Mouse (Mus musculus): ENCODE data around the gene Megf8.
A peak's percentile ranks its signal among the peaks of the same experiment; 100 is the strongest.

The Megf8 gene

DNA sequence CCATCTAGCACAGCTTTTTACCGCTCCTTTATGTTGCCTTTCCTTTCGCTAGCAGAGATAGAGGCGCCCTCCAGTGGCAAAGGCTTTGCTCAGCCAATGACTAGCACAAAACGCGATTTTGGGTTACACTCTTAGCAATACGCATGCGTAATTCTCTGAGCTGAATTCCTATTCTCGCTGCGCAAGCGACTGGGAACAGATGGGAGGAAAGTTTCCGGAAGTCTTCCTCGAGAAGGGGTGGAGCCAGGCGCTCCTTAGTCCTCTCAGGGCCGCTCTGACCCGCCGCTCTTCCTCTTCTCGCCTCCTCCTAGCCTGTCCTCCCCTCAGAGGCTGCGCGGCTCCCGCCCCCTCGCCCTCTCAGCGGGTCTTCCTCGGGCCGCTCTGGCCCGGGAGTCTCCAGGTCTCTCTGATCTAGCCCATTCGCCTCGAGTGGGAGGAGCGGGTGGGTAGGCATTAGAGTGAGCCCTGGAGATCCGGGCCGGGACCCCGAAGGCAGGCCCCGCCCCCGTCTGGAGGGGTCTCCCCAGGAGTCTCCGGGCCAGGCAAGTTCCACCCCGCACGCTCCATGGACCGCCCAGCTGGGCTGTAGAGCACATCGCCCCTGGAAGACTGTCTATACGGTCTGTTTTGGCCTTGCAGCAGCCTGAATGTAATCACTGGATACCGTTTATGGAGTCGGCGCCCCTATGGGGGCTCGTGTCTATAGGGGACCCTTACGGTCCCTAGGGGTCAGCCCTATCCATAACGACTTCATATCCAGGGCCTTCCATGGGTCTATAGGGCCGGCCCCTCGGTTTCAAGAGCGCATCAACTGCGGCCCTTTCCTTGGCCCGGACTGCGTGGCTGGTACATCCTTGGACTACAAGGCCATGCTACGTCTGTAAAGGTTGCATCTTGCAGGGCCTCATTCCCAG, at the start of gene Megf8:
Megf8 (plus strand) TSS at position 633 of the 914 bp plus-strand sequence.
- peak; percentile 98 for DNase-seq (ENCODE audit: low read depth)

DNA sequence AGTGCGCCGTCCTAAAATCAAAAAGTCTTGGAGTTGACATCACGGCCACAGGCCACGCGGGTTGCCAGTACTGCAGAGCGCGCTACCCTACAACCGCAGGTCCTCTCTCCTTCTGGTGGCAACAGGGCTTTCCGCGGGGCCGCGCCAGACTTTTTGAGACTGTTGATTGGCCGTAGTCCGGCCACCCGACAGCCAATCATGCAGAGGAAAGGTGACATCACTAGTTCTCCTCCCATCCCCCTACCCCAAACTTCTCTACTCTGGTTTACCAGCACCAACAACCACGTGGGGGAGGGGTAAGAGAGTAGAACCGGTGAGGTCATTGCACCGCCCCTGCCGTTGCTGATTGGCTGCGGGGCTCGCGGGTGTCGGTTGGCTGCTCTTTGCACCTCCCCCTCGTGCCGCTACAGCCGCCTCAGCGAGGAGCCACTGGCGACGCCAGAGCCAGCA, 49.6 kb upstream of the Megf8 start, which contains the start of gene Cic:
Cic (plus strand) TSS at position 404 of the 450 bp plus-strand sequence.
- DNase-seq (ENCODE audit: low read depth) = peak; percentile 99

DNA sequence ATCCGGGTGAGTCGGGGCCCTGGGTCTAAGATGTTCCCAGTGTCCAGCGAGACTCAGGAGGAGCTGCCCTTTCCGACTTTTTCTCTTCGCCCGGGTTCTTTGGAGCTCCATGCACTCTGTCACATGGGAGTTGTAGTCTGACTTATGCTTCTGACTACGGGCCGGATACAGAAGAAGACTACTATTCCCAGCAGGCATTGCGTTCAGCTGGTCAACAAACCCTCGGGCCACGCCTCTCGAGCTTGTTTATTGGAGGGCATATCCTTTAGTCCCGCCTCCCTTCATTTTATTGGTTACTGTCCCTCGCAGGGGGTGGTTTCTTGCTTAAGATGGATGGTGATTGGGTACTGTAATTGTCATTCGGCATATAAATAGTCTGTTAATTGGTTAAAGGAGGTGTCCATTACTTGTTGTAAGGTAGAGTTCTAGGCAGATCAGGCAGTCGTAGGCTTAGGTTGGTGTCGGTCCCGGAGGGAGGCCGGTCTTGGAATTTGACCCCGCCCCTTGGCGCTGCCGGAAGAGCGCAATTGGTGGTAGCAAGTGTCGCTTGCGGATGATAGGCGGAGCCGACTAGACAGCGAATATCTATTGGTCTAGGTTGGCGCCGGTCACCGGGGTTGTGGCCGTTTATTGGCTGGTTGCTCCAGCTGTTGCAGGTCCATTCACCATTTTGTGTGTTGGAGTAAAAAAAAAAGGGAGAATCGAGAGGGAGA, 49.1 kb upstream of the Megf8 start:
- peak; percentile 99 for DNase-seq (ENCODE audit: low read depth)

DNA sequence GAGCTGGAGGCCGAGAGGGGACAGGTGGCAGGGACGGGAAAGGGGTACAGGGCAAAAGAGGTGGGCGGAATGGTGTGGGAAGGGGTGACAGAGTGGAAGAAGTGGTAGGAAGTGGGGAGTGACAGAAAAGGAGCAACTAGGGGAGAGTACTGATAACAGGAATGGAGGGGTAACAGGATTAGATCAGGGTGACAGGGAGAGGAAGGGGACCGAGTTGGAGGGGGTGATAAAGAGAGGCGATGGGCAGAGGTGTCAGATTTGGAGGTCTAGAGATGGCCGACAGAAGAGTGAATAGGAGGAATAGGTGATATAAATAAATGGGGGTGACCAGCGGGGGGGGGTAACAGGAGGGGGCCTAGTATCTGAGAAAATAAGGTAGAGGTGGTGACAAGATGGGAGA, 48.4 kb upstream of the Megf8 start:
- no peak for DNase-seq (ENCODE audit: low read depth)

DNA sequence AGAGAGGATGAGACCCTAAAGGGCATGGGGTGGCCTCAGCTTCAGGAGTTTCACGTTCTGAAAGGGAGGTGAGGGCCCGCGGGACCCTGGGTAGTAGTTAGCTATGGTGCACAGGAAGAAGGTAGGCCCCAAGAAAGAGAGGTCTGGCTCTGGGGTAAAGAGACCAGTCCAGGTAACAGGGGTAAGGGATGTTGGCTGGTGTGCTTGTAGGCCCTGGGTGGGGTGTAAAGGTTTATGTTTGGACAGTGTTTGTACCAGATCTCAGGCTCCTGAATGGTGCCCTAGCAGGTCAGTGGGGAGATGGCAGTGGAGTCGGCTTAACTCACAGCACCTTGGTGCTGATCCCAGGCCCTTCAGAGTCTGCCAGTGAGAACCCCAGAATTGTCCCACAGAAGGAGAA, 47.9 kb upstream of the Megf8 start:
- no peak for DNase-seq (ENCODE audit: low read depth)

DNA sequence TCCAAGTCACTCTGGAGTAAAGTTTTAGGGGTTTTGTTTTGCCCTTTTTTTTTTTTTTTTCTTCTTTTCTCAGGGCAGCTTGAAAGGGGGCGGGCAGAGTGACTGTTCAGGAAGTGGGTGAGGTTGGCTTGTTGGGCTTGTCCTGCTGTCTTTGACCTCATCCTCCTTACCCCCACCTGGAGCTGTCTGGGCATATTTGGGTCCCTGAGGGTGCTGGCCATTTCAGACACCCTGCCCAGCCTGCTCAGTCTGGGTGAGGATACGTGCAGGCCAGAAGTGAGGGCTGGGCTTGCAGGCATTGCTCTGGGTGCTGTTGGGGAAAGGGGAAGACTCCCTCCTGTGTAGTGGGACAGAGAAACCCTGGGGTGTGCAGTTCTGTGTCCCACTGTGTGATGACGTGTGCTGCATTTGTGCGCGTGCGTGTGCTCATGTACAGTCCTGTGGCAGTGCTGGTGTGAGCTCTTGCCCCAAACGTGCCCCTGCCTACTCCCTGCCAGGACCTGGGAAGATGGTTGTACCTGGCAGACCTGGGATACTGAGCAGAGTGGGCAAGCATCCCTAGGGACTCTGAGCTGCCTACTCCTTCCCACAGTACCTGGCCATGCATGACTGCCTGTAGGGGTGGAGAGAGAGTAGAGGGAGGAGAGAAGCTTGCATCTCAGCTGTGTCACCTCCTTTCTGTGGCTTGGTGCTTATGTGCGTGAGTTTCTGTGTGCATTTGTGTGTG, 47.3 kb upstream of the Megf8 start:
- no peak for DNase-seq (ENCODE audit: low read depth)

DNA sequence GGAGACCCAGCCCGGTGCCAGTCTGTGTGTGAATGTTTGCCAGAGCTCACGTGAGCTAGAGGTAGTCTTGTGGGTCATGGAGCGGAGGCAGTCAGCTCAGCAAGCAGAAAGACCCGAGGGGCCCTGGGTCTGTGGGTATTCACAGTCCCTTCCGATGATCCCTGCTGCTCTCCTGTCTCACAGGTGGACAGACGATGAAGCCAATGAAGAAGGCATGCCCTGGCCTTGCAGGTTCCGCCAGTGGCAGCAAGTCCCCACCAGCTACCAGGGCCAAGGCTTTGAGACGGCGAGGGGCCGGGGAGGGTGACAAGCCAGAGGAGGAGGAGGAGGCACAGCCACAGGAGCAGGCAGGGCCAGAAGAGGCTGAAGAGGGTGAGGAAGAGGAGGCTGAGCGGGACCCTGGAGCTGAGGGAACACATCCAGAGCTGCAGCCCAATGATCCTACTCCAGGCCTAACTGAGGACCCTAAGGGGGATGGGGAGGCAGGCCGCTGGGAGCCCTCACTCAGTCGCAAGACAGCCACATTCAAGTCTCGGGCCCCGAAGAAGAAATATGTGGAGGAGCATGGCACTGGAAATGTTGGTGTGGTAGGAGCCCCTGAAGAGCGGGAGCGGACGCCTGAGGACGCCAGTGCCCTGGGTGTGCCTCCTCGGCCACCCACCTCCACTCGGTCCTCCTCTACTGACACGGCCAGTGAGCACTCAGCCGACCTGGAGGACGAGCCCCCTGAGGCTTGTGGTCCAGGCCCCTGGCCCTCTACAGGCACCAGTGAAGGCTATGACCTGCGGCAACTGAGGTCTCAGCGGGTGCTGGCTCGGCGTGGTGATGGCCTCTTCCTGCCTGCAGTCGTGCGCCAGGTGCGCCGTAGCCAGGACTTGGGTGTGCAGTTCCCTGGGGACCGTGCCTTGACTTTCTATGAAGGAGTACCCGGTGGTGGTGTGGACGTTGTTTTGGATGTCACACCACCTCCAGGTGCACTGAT, 46.0 kb upstream of the Megf8 start:
- no peak for DNase-seq (ENCODE audit: low read depth)

DNA sequence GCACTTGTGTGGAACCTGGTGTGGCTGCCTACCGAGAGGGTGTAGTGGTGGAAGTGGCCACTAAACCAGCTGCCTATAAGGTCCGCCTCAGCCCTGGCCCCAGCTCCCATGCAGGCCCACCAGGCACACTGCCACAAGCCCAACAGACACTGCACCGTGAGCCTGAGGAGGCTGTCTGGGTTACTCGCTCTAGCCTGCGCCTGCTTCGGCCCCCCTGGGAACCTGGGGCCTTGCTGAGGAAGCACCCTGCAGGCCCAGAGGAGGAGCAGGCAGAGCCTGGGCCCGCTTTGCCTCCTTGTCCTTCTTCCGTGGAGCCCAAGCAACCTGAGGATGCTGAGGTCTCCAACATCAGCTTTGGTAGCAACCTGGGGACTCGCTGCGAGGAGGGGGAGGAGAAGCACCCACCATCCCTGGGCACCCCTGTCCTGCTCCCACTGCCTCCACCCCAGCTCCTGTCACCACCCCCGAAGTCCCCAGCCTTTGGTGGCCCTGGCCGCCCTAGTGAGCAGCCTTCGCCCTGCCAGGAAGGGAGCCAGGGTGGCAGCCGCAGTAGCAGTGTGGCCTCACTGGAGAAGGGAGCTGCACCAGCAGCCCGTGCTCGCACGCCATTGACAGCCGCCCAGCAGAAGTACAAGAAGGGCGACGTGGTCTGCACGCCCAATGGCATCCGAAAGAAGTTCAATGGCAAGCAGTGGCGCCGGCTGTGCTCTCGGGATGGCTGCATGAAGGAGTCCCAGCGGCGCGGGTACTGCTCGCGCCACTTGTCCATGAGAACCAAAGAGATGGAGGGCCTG, 45.1 kb upstream of the Megf8 start:
- DNase-seq (ENCODE audit: low read depth) = no peak

DNA sequence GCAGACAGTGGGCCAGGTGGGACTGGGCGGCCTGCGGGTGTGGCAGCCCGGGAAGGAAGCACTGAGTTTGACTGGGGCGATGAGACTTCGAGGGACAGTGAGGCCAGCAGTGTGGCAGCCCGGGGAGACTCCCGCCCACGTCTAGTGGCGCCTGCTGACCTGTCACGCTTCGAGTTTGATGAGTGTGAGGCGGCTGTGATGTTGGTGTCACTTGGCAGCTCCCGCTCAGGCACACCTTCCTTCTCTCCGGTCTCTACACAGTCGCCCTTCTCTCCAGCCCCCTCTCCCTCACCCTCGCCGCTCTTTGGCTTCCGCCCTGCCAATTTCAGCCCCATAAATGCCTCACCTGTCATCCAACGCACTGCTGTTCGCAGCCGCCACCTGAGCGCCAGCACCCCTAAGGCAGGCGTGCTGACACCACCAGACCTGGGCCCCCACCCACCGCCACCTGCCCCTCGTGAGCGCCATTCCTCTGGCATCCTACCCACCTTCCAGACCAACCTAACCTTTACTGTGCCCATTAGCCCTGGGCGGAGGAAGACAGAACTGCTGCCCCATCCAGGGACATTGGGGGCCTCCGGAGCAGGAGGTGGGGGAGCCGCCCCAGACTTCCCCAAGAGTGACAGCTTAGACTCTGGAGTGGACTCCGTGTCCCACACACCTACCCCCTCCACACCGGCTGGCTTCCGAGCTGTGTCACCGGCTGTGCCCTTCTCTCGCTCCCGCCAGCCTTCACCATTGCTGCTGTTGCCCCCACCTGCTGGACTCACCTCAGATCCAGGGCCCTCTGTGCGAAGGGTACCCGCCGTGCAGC, 44.3 kb upstream of the Megf8 start:
- no peak for DNase-seq (ENCODE audit: low read depth)

DNA sequence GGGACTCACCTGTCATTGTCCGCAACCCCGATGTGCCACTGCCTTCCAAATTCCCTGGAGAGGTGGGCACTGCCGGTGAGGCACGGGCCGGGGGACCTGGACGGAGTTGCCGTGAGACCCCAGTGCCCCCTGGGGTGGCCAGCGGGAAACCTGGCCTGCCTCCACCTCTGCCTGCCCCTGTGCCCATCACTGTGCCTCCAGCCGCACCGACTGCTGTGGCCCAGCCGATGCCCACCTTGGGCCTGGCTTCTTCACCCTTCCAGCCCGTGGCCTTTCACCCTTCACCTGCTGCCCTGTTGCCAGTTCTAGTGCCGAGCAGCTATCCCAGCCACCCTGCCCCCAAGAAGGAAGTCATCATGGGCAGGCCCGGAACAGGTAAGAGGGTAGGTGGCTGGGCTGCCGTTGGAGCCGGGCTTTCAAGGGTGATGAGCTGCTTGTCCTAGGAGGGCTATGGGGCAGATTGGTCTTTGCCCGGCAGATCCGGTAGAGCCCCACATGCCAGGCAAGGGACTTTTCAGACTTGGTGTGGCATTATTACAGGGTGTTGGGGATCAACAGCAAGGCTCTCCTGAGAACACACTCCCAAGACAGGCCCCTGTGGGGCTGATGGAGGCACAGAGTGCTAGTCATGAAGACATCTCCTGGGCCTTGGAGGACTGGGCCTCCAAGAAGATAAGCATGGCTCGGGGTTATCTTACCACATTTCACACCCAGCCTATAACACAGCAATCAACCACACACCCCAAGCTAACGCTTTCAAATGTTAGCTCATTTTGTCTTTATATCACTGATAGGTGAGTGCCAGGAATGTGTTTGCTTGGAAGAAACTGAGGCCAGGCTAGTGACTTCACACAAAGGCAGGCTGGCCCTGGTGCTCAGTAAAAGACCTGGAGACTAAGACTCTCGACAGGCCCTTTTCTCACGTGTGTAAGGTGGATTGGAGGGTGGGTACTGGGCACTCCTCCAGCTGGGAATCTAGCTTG, 43.4 kb upstream of the Megf8 start:
- DNase-seq (ENCODE audit: low read depth) = no peak

DNA sequence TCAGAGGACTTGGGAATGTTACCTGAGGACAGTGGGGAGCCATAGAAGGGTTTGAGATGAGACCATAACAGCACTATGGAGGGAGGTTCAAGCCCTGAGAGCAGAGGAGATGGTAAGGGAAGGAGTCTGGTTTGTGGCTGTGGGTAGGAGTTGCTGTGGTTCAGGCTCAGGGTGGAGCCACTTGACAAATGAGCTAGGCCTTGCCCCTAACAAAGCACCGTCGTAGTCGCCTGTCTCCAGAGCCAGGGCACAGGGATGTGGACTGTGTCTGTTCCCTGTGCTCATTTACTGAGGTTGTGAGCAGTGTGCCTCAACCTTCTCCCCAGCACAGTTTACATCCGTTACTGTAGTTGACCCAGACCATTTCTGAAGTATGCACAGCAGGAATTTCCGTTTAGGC, 42.4 kb upstream of the Megf8 start:
- DNase-seq (ENCODE audit: low read depth) = no peak

DNA sequence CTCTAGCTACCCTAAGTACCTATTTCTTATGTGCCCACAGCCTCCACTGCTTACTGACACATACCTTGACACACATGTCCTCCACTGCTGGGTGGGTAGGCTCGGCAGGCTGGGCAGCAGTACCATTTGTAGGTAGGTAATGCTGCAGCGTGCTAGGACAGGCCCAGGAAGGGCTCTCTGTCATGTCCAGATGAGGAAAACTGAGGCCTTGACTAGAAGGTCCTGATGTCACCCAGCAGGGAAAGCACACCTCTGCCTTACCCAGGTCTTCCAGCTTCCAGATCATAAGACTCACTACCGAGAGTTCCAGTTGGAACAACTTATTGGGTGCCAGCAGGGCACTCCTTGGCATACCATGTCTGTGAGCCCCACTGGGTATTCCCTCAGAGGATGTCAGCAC, 42.0 kb upstream of the Megf8 start:
- no peak for DNase-seq (ENCODE audit: low read depth)

DNA sequence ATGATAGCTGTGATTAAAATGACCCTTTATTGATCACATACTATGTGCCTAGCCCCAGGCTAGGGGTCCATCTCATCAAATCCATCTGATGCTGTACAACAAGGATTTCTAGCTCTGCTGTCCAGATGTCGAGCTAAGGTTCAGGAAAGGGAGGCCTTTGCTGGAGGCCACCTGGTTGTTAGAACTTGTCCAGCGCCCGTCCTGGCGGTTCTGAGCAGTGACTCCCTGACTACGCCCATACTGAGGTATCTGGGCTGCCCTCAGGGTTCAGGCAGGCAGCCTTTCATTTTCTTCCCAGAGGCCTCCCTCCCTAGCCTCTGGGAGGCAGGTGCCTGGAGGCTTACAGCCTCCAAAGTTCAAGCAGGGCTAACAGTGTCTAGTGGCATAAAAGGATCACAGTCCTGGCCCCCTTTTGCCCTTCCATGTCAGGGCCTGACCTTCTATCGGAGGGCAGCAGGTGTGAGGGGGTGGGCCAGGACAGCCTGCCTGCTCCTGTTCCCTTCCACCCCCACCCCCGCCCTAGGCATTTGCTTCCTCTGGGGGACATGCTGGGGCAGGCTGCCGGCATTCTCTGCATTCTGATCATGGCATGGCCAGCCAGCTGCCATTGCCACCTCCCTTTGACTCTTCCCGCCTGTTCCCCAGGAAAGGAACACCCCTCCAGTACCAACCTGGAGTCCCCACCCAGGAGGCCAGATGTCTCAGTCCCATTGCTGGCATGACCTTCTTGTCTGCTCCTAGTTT, 41.2 kb upstream of the Megf8 start:
- DNase-seq (ENCODE audit: low read depth) = no peak

DNA sequence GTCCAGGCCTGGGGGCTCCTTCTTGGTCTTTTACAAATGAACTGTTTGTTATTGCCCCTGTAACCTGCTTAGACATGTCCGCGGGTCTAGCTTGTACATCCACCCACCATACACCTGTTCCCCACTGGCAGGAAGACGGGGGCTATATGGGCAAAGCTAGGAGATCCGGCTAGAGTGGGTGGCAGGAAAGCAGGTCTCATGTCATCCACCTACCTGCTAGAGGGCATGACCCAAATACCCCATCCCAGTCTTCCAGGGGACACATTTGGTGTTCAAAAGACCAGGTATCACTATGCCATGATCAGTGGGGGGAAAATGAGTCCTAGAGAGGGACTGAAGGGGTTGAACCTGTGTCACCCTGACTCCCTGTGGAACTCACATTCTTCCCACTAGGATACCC, 39.6 kb upstream of the Megf8 start:
- no peak for DNase-seq (ENCODE audit: low read depth)

DNA sequence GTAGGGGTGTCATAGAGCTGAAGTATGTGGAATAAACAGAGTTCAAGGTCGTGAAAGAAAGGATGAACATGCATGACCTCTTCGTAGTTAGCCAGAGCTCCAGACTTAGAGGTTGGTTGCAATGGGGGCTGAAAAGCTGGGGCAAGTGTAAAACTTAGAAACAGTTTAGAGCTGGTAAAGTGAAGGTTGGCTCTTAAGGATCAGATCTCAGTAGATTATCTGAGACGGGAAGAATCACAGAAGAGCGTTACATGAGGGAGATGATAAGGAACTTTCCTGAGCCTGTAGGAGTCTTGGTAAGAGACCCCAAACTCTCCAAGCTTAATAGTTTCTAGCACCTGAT, 39.0 kb upstream of the Megf8 start:
- DNase-seq (ENCODE audit: low read depth) = no peak

DNA sequence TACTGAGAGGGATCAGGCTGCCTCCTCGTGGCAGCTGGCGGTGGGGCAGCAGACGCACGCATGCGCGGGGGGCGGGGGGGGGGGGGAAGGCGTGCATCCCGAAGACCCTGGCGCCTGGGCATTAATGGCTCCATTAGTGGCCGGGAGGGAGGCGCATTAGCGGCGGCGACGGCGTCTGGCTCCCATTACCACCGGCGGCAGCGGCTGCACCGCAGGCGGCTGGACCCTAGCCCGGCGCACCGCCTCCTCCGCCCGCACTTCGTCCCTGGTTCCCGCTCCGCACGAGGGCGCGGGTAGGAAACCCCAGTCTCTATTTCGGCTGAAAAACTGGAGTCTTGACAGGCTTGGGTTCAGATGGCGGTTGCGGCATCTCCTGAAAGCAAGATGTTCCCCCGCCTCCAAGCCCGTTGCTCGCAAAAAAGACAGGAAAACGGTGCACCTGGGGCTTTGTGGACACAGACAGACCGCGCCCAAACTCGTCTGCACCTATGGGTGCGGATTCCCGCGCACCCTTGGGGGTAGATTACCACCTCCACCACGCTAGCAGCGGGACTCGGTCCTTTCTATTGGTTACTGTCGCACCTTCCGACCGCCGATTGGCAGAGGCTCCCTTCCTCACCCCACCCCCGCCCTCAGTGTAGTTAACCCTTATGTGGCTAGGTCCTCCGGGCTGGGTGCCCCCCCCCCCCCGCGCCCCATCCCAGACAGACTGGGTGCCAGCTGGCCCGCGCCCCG, 38.5 kb upstream of the Megf8 start:
- DNase-seq (ENCODE audit: low read depth) = peak; percentile 85
